Mouse (Mus musculus) midbrain, postnatal 0 days (tissue): Measurements from ENCODE around the gene Gdf5. TPM values are rescaled to one million over a fixed set of nuclear protein-coding genes. Genes with fewer than 3 reads are reported as not detected.
"Not testable (repeated sequence)": the region's sequence is repeated elsewhere in the genome, so short reads cannot be mapped to it uniquely, and the experiment has no call there.

ENCODE experiments used
- ATAC-seq: fragments of 200-750 bp; cut with Nextera tagmentation; 2 replicates; pipeline ENCODE4 v1.8.0; 2017; ENCODE audit warnings: moderate number of reproducible peaks, mild to moderate bottlenecking, moderate TSS enrichment, moderate library complexity; ENCODE audit not compliant: low FRiP score
- DNase-seq: peaks from one replicate; pipeline ENCODE4 v3.0.0-alpha.2; 2015; ENCODE audit warnings: low spot score
- H3K27ac ChIP-seq: fragments of 300-500 bp; sonication (generic); 2 replicates; pipeline ENCODE4 v1.5.1; 2014; ENCODE audit warnings: low read depth, mild to moderate bottlenecking, low read length, mixed read lengths
- H3K27me3 ChIP-seq: fragments of 300-500 bp; sonication (generic); 2 replicates; pipeline ENCODE4 v1.6.1; 2014; ENCODE audit warnings: low read length, control low read depth, mixed read lengths; ENCODE audit not compliant: insufficient read depth
- H3K36me3 ChIP-seq: fragments of 300-500 bp; sonication (generic); 2 replicates; pipeline ENCODE4 v1.6.1; 2014; ENCODE audit warnings: low read length, control low read depth, mixed read lengths; ENCODE audit not compliant: insufficient read depth
- H3K4me1 ChIP-seq: fragments of 300-500 bp; sonication (generic); 2 replicates; pipeline ENCODE4 v1.6.1; 2014; ENCODE audit warnings: mild to moderate bottlenecking, control low read depth, antibody characterized with exemption, low read length, mixed read lengths; ENCODE audit not compliant: insufficient read depth
- H3K4me2 ChIP-seq: fragments of 300-500 bp; sonication (generic); 2 replicates; pipeline ENCODE4 v1.6.1; 2014; ENCODE audit warnings: low read depth, mild to moderate bottlenecking, low read length, mixed read lengths; ENCODE audit not compliant: poor library complexity, severe bottlenecking
- H3K4me3 ChIP-seq: fragments of 300-500 bp; sonication (generic); 2 replicates; pipeline ENCODE4 v1.5.1; 2014; ENCODE audit warnings: low read depth, mild to moderate bottlenecking, low read length, moderate library complexity
- H3K9ac ChIP-seq: fragments of 300-500 bp; sonication (generic); replicated peaks from 2 replicates; pipeline ENCODE4 v1.6.1; 2014; ENCODE audit warnings: mild to moderate bottlenecking, low read length, moderate library complexity, mixed read lengths; ENCODE audit not compliant: poor library complexity, severe bottlenecking
- H3K9me3 ChIP-seq: fragments of 300-500 bp; sonication (generic); 2 replicates; pipeline ENCODE4 v1.6.1; 2016; ENCODE audit warnings: low read length, control low read depth
- CTCF ChIP-seq: IDR thresholded peaks from 2 replicates; pipeline ENCODE4 v1.5.1; 2016; ENCODE audit warnings: antibody characterized with exemption, mild to moderate bottlenecking
- WGBS: fragments of 180-500 bp; shearing (Covaris S2); extraction: QIAGEN DNeasy Blood & Tissue Kit; methylation state at CpG from one replicate; pipeline ENCODE4 v1.1.7; 2014; 5-methylcytosine and 5-hydroxymethylcytosine counted together
- polyA plus RNA-seq: library from polyadenylated mRNA; unstranded; fragments of >200 nt; fragmentation: Nextera tagmentation; extraction: Ambion mirVana; gene quantifications from 2 replicates; pipeline ENCODE4 v1.2.1, GENCODE M21; 2015
- total RNA-seq: library from RNA; depleted of rRNA; stranded (reverse); fragments of >200 nt; gene quantifications from 2 replicates; pipeline ENCODE4 v1.2.3, GENCODE M21; 2014

Gene Gdf5
- total and polyA plus RNA-seq, 2 experiments from 2014 or later, result 0.69 to 2.0 TPM

DNA sequence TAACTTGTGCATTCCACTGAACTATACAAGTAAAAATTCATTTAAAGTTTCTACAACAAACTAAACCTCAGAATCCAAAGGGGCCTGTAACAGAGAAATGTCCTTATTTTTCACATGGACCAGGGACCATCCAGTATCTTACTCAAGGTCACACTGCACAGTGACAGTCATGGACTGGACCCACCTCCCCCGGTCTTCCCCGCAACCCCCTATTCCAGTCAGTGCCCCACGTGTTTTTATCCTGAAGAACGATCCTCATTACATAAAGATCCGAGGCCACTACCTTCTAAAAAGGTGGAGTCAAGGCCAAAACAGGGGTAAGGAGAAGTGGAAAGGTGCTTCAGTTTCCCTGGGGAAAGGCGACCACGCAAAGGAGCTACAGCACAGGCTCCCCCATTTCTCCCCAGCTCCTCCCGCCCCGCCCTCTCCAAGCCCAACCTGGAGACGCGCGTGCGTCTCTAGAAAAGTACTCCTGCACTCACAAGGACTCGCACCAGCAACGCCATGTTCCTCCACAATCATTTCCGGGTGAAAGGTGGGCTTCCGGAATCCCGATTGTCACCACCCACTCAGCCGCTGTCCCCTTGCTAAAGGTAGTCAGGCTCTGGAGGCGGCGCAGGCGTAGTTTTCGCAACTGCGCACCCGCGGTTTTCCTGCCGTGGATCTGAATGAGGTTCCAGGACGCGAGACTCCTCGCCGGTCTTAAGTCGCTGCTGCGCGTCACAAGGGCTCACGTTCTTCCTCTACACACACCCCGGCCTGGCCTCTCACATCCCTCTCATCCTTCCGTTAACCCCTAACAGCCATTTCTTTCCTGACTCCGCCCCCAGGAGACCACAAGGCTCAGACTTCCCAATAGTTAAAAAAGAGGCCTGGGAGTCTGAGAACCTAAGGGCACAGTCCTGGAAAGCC is 15.4 kb downstream of the Gdf5 start, which contains the start of gene Uqcc1:
Gene Uqcc1 (minus strand): TSS at position 780 of the 912 bp plus-strand sequence.
- DNase-seq, result peak; percentile 98
- under 1% methylated on average over 38 of the region's 38 CpGs for WGBS
- H3K4me3 ChIP-seq, result peak within 1 kb of the TSS; percentile 51

DNA sequence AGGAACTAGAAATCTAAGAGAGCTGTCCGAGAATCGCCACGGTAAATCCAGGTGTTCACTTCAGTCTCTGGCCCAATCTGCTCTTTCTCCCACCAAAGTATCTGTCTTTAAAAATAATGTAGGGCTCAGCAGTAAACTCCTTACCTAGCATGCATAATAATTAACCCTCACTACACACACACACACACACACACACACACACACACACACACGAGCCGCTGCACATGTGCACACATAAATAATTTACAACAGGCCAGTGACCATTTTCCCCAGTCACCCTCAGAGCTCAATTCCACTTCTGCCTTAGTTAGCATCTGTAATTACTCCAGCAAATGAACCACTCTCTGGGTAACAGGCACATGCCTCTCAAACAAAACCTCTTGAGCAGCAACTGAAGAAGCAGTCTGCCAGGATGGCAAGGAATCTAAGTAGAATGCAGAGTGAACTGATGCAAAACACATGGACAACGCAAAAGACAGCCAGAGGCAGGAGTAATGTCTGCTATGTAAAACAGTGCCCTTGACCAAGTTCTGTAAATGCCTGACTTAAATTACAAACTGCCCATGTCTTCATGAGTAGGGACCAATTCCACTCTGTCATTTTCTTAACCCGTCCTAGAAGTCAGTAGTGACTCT is 16.3 kb downstream of the Gdf5 start:
- H3K4me2 ChIP-seq, result peak overlapping the region; percentile 59
- H3K4me1 ChIP-seq, result peaks cover 7% of the 10 kb centered on the region; the same call in 1 of the 2 replicates
- H3K9ac ChIP-seq, result no peak overlapping the region
- peaks cover 2% of the 10 kb centered on the region; the same call in 1 of the 2 replicates for H3K36me3 ChIP-seq
- DNase-seq (no peak), ATAC-seq (no peak)
- H3K9me3 ChIP-seq, result no peaks in the 10 kb centered on the region
- WGBS, result 80% methylated on average over 7 of the region's 7 CpGs
- no peak for TF ChIP-seq CTCF
- H3K27me3 ChIP-seq, result no peaks in the 10 kb centered on the region
- no peak overlapping the region for H3K27ac ChIP-seq
- H3K4me3 ChIP-seq, result peak overlapping the region; percentile 51

More for the DNA sequence above, 15.4 kb downstream of the Gdf5 start, which contains the start of gene Uqcc1:
- Histone ChIP-seq H3K9ac (peak within 1 kb of the TSS; percentile 57), H3K27ac (peak within 1 kb of the TSS; percentile 85), H3K4me2 (peak within 1 kb of the TSS; percentile 59), H3K27me3 (no peaks in the 10 kb centered on the region), H3K4me1 (peaks cover 7% of the 10 kb centered on the region; the same call in 1 of the 2 replicates), H3K9me3 (no peaks in the 10 kb centered on the region), H3K36me3 (no peaks in the 10 kb centered on the region)
- TF ChIP-seq CTCF, result no peak
- ATAC-seq, result peak; percentile 96

DNA sequence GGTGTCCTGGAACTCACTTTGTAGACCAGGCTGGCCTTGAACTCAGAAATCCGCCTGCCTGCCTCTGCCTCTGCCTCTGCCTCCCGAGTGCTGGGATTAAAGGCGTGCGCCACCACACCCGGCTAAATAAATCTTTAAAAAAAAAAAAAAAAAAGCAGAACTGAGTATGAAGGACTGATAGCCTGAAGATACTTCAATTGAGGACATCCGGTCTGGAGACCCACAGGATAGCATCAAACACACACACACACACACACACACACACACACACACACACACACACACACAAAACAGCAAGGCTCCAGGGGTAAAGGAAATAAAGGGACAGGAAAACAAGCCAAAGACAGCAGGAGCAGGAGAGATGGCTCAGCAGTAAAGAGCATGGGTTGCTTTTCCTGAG is 20.0 kb downstream of the Gdf5 start:
- H3K4me1 ChIP-seq, H3K27ac ChIP-seq, H3K27me3 ChIP-seq, DNase-seq, ATAC-seq, H3K9ac ChIP-seq, H3K4me3 ChIP-seq, H3K9me3 ChIP-seq, H3K4me2 ChIP-seq, H3K36me3 ChIP-seq: not testable (repeated sequence)
- WGBS, result 88% methylated on average over 6 of the region's 6 CpGs

DNA sequence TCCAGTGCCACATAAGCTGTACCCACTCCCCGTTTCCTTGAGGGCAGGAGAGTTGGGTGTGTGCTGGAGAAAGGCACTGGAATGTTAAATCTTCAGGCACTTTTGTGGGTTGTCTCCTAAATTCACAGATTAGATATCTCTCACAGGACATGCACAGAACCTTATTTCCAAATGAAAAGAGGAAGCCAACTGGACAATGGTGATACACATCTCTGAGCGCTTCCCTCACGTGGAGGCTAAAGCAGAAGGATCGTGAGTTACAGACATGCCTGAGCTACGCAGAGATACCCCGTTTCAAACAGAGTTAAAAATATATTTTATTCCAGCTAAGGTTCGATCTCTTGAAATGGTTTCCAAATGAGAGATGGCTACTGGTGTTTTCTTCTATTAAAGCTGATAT is 22.0 kb downstream of the Gdf5 start:
- Histone ChIP-seq H3K9me3 (no peaks in the 10 kb centered on the region), H3K4me2 (no peak overlapping the region), H3K4me3 (no peak overlapping the region), H3K27me3 (no peaks in the 10 kb centered on the region), H3K36me3 (peaks cover 2% of the 10 kb centered on the region; the same call in 1 of the 2 replicates), H3K27ac (no peak overlapping the region), H3K4me1 (no peaks in the 10 kb centered on the region), H3K9ac (no peak overlapping the region)
- WGBS, result 96% methylated on average over 7 of the region's 7 CpGs
- TF ChIP-seq CTCF, result no peak
- no peak for ATAC-seq
- no peak for DNase-seq

DNA sequence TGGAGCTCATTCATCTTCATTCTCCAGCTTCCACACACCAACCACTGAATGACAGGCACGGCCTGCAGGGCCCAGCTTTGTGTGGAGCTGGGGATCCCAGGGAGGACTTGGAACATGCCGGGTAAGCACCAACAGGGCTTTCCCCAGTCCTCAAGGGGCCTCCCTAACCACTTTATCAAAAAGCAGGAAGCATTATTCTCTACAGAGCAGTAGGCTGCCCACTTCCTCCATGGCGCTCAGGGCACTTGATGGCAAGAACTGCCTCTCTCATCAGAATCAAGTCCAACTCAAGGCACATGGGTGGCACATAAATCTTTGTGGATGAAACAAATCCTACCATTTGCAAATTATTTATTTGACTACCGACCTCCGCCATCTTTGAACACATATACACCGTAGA is 30.5 kb downstream of the Gdf5 start:
- Histone ChIP-seq H3K4me3 (no peak overlapping the region), H3K36me3 (peaks cover 36% of the 10 kb centered on the region), H3K9ac (no peak overlapping the region), H3K27me3 (no peaks in the 10 kb centered on the region), H3K9me3 (no peaks in the 10 kb centered on the region), H3K27ac (no peak overlapping the region), H3K4me1 (no peaks in the 10 kb centered on the region), H3K4me2 (no peak overlapping the region)
- DNase-seq (no peak), ATAC-seq (no peak)
- TF ChIP-seq CTCF, result no peak
- WGBS, result 93% methylated on average over 6 of the region's 6 CpGs

DNA sequence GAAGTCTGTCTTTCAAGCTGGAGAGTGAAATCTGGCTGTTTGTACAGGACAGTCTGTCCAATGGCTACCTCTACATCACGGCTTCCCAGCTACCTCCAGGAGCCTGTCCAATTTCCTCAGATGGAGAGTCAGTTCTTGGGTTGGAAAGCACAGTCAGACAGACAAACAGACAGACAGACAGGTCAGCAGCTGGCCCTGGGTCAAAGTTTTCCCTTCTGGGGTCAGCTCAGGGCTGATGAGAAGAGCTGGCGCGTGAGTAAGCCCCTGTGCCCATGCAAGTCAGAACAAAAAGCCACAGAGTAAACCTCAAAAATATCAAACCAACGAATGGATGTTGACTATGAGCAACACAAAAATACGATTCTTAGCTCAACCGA is 41.5 kb downstream of the Gdf5 start:
- TF ChIP-seq CTCF, result no peak
- DNase-seq (no peak), ATAC-seq (no peak)
- Histone ChIP-seq H3K27me3 (no peaks in the 10 kb centered on the region), H3K27ac (no peak overlapping the region), H3K9ac (no peak overlapping the region), H3K36me3 (peaks cover 19% of the 10 kb centered on the region; the same call in 1 of the 2 replicates), H3K9me3 (no peaks in the 10 kb centered on the region), H3K4me1 (no peaks in the 10 kb centered on the region), H3K4me2 (no peak overlapping the region), H3K4me3 (no peak overlapping the region)
- WGBS, result 95% methylated on average over 6 of the region's 6 CpGs
